Comparison of ENCODE assay signal across 27 mouse cellular contexts in the genomic region with DNA sequence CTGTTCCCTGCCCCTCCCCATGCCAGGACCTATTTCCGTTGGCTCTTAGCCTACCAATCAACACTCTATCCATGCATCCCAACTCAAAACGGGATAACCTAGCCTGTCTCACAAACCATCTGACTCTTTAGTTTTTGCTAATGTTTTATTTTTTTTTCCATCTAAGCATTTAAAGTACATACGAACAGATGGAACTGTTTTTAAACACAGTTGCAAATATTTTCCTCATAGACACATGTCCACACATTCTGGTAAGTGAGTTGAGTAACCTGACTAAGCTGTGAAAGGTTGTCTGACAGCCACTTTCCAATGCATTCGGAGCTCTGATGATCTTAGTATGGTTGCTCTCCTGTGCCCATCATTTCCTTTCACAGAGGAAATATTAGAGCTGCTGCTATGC.
"Had no signal": no experiment of that assay in that cellular context is flagged by ENCODE, and none has a peak within 500 bp of the region (broad histone marks: within the 10 kb centered on the region; RNA-seq: fewer than 3 reads in every experiment).

No protein-coding gene starts in this region.

- ATAC-seq: hindbrain, embryonic 16.5 days; inflammation-experienced regulatory T-cells, adult 6 months; intestine, embryonic 15.5 days; intestine, postnatal 0 days had no signal

- DNase-seq: gastrocnemius, adult 2 months; gastrocnemius, postnatal 10 days; gastrocnemius, postnatal 25 days; heart, adult 18-20 months; heart, postnatal 10 days; heart, postnatal 4 days; kidney, adult 18-20 months; kidney, adult 8-10 months; kidney, postnatal 10 days; kidney, postnatal 25 days; kidney, postnatal 4 days; liver; liver, embryonic 13.5 days had no signal

- H3K4me1 ChIP-seq: heart, embryonic 10.5 days; heart, embryonic 12.5 days; hindbrain, embryonic 10.5 days; hindbrain, embryonic 12.5 days; intestine, embryonic 15.5 days; limb, embryonic 10.5 days; limb, embryonic 12.5 days; liver, embryonic 13.5 days had no signal

- H3K27ac ChIP-seq: gastrocnemius, adult 2 months; heart, embryonic 10.5 days; hindbrain, embryonic 10.5 days; hindbrain, embryonic 12.5 days; hindbrain, embryonic 14.5 days; intestine, embryonic 15.5 days; layer of hippocampus, adult 2 months; left cerebral cortex, adult 2 months; limb, embryonic 10.5 days; limb, embryonic 12.5 days; liver, embryonic 13.5 days had no signal

- H3K36me3 ChIP-seq: heart, embryonic 10.5 days; heart, embryonic 12.5 days; hindbrain, embryonic 10.5 days; hindbrain, embryonic 12.5 days; intestine, embryonic 15.5 days; limb, embryonic 10.5 days; limb, embryonic 12.5 days; liver, embryonic 13.5 days had no signal

- H3K9ac ChIP-seq: heart, embryonic 12.5 days; hindbrain, embryonic 12.5 days; hindbrain, embryonic 14.5 days; intestine, embryonic 15.5 days; limb, embryonic 12.5 days; liver, embryonic 13.5 days had no signal

- H3K9me3 ChIP-seq: heart, embryonic 10.5 days; heart, embryonic 12.5 days; hindbrain, embryonic 10.5 days; hindbrain, embryonic 12.5 days; intestine, embryonic 15.5 days; limb, embryonic 10.5 days; limb, embryonic 12.5 days; liver, embryonic 13.5 days had no signal

- H3K4me2 ChIP-seq: heart, embryonic 12.5 days; hindbrain, embryonic 12.5 days; hindbrain, embryonic 14.5 days; intestine, embryonic 15.5 days; limb, embryonic 12.5 days; liver, embryonic 11.5 days; liver, embryonic 13.5 days had no signal

- H3K4me3 ChIP-seq: gastrocnemius, adult 2 months; heart, embryonic 10.5 days; heart, embryonic 12.5 days; hindbrain, embryonic 10.5 days; hindbrain, embryonic 12.5 days; intestine, embryonic 15.5 days; layer of hippocampus, adult 2 months; left cerebral cortex, adult 2 months; limb, embryonic 10.5 days; limb, embryonic 12.5 days; liver, embryonic 13.5 days had no signal

- H3K27me3 ChIP-seq: heart, embryonic 12.5 days; hindbrain, embryonic 12.5 days; intestine, embryonic 15.5 days; limb, embryonic 12.5 days; liver, embryonic 13.5 days had no signal
